8 mouse cellular contexts compared by ENCODE assay signal in the genomic region with DNA sequence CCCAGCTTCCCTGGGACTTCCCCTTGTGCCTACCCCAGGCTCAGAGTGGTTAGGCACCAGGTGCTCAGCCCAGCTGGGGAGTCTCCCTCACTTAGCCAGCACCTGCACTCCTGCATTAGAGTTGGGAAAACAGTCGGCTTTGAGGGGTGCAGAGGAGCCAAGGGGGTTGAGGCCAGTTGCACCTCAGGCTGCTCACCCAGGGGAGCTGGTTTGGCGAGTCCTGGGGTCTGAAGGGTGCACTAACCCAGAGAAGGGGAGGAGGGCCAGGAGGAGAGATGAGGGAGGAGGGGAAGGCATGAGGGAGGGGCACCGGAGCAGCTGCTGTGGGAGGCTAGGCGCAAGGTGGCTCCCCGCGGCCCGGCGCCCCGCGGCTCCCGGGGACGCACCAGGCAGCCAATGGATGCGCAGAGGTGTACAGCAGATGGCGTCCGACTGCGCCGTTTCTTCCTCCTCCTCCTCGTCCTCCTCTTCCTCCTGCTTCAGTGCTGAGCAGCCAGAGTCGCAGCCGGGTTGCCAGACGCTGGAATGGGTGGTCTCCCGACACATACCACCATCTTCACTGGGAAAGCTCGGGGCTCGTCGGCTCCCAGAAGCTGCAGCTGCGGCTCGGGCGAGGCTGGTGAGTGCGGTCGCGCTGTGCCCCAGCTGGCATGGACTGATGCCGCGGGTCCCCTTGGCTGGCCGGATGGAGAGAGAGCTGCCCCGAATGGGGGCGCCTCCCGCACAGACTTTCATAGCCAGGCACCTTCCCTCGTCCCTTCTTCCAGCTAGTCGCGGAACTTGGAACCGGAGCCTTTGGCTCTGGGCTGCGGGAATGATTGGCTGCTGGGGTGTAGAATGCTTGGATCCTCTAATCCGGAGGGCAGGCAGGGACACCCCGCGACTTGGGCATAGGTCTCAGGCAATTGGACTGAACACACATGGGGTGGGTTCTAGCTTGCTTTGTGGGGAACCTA. TPM values are rescaled to one million over a fixed set of nuclear protein-coding genes. Genes with fewer than 3 reads are reported as not detected.
DNase-seq lines count a peak whose midpoint lies in the region; ATAC-seq and TF ChIP-seq lines count a peak whose summit lies in the region.

A gene (plus strand): TSS at position 321 of the 956 bp plus-strand sequence.

- peak within 1 kb of the TSS; percentile 68 for H3K4me2 ChIP-seq in hindbrain, postnatal 0 days (ENCODE audit: low read depth, low read length)
- H3K4me2 ChIP-seq in liver, embryonic 11.5 days: peak within 1 kb of the TSS; percentile 59

- no peaks in the 10 kb centered on the region for H3K4me1 ChIP-seq in ES-Bruce4 (ENCODE audit: control insufficient read depth, insufficient read depth, low read length)
- peaks cover 14% of the 10 kb centered on the region; the same call in 1 of the 2 replicates for H3K4me1 ChIP-seq in forebrain, embryonic 10.5 days
- H3K4me1 ChIP-seq in hindbrain, postnatal 0 days (ENCODE audit: insufficient read depth, low read length): peaks cover 3% of the 10 kb centered on the region; the same call in 1 of the 2 replicates
- H3K4me1 ChIP-seq in liver, embryonic 11.5 days (replicated peaks; ENCODE audit: control insufficient read depth, insufficient read depth, low read length): no peaks in the 10 kb centered on the region

- no peaks in the 10 kb centered on the region for H3K9me3 ChIP-seq in ES-Bruce4 (replicated peaks; ENCODE audit: control insufficient read depth, insufficient read depth, low read length, poor library complexity, severe bottlenecking)
- H3K9me3 ChIP-seq in forebrain, embryonic 10.5 days: no peaks in the 10 kb centered on the region
- no peaks in the 10 kb centered on the region for H3K9me3 ChIP-seq in hindbrain, postnatal 0 days (ENCODE audit: low read length)
- H3K9me3 ChIP-seq in liver, embryonic 11.5 days (ENCODE audit: control insufficient read depth, low read length): no peaks in the 10 kb centered on the region

- TF ChIP-seq EP300 in ES-Bruce4 (IDR thresholded peaks at IDR 0.05; ENCODE audit: insufficient read depth, low read depth, low read length): no peak

- no peak within 1 kb of the TSS for H3K27ac ChIP-seq in ES-Bruce4 (ENCODE audit: insufficient read depth, low read length)
- peak within 1 kb of the TSS; percentile 75 for H3K27ac ChIP-seq in forebrain, embryonic 10.5 days
- H3K27ac ChIP-seq in hindbrain, postnatal 0 days: peak within 1 kb of the TSS; percentile 5; the same call in 1 of the 2 replicates
- no peak within 1 kb of the TSS for H3K27ac ChIP-seq in liver, embryonic 11.5 days (ENCODE audit: low read depth, low read length)

- H3K4me3 ChIP-seq in ES-Bruce4 (ENCODE audit: low read depth, low read length): peak within 1 kb of the TSS; percentile 68
- H3K4me3 ChIP-seq in forebrain, embryonic 10.5 days: peak within 1 kb of the TSS; percentile 67
- peak within 1 kb of the TSS; percentile 49 for H3K4me3 ChIP-seq in hindbrain, postnatal 0 days (ENCODE audit: low read length)
- peak within 1 kb of the TSS; percentile 38 for H3K4me3 ChIP-seq in liver, embryonic 11.5 days (ENCODE audit: low read depth, low read length)

- WGBS in forebrain, embryonic 10.5 days: 1% methylated on average over 44 of the region's 45 CpGs
- under 1% methylated on average over 42 of the region's 45 CpGs for WGBS in hindbrain, postnatal 0 days
- whole genome bisulfite sequencing in liver, embryonic 11.5 days: 3% methylated on average over 44 of the region's 45 CpGs

- DNase-seq in adrenal gland, postnatal 25 days: peak; percentile 2
- DNase-seq in adrenal gland, postnatal 4 days (ENCODE audit: low spot score in 2 of 2): no peak
- peak; percentile 46 for DNase-seq in forebrain, embryonic 10.5 days (ENCODE audit: extremely low spot score, low spot score)
- peak; percentile 58 for DNase-seq in hindbrain, postnatal 0 days (ENCODE audit: low spot score)
- DNase-seq in liver, embryonic 11.5 days (ENCODE audit: low spot score): peak; percentile 33
- DNase-seq in right cerebral cortex, postnatal 25 days: peak; percentile 50

- no peaks in the 10 kb centered on the region for H3K36me3 ChIP-seq in ES-Bruce4 (ENCODE audit: control insufficient read depth, insufficient read depth, low read length, poor library complexity, severe bottlenecking)
- H3K36me3 ChIP-seq in forebrain, embryonic 10.5 days (replicated peaks): no peaks in the 10 kb centered on the region
- no peaks in the 10 kb centered on the region for H3K36me3 ChIP-seq in hindbrain, postnatal 0 days (ENCODE audit: insufficient read depth, low read length)
- no peaks in the 10 kb centered on the region for H3K36me3 ChIP-seq in liver, embryonic 11.5 days (ENCODE audit: control insufficient read depth, insufficient read depth, low read length)

- peak; percentile 83 for ATAC-seq in hindbrain, postnatal 0 days
- no peak for ATAC-seq in liver, embryonic 11.5 days (replicated peaks; ENCODE audit: low FRiP score)
- ATAC-seq in megakaryocyte, adult 5-6 weeks (ENCODE audit: poor library complexity, severe bottlenecking): no peak

- H3K9ac ChIP-seq in ES-Bruce4 (ENCODE audit: low read depth, poor library complexity, severe bottlenecking): no peak within 1 kb of the TSS
- H3K9ac ChIP-seq in hindbrain, postnatal 0 days (replicated peaks; ENCODE audit: low read length): peak within 1 kb of the TSS; percentile 49
- H3K9ac ChIP-seq in liver, embryonic 11.5 days (ENCODE audit: low read depth, low read length): no peak within 1 kb of the TSS

- peaks cover 4% of the 10 kb centered on the region for H3K27me3 ChIP-seq in ES-Bruce4 (ENCODE audit: control insufficient read depth, insufficient read depth, low read length, poor library complexity, severe bottlenecking)
- H3K27me3 ChIP-seq in forebrain, embryonic 10.5 days (ENCODE audit: poor library complexity, severe bottlenecking): peaks cover 36% of the 10 kb centered on the region
- H3K27me3 ChIP-seq in hindbrain, postnatal 0 days (ENCODE audit: insufficient read depth, low read length): no peaks in the 10 kb centered on the region
- peaks cover 18% of the 10 kb centered on the region for H3K27me3 ChIP-seq in liver, embryonic 11.5 days (replicated peaks; ENCODE audit: control insufficient read depth, insufficient read depth, low read length)

- peak; percentile 2 for TF ChIP-seq CTCF in ES-Bruce4 (IDR thresholded peaks at IDR 0.05; ENCODE audit: low read depth, low read length)
- TF ChIP-seq CTCF in hindbrain, postnatal 0 days (IDR thresholded peaks at IDR 0.05; ENCODE audit: low read depth): peak; percentile 21; the same call in 1 of the 2 replicates

- TF ChIP-seq POLR2A in ES-Bruce4 (IDR thresholded peaks at IDR 0.05; ENCODE audit: insufficient read depth, low read length): no peak

RNA-seq across cellular contexts. Expression of the gene that starts here (rescaled TPM):
- total RNA-seq in adrenal gland, postnatal 25 days (2021): 0.76 and 1.8 TPM in 2 replicates
- 1 to 10 TPM; 1.2 to 1.6 TPM for total RNA-seq in adrenal gland, postnatal 4 days (2021)
- 0.18 TPM in 1 of 2 replicates, not detected in the other for polyA plus RNA-seq in ES-Bruce4 (2011; ENCODE audit: insufficient read depth, insufficient read length, low read depth, missing spikeins)
- 1.3 and 1.5 TPM in 2 replicates for polyA plus RNA-seq in forebrain, embryonic 10.5 days (2016; fragmentation: Nextera tagmentation; extraction: Ambion mirVana)
- total RNA-seq in hindbrain, postnatal 0 days (2014; rRNA removed): 18.4 and 19.7 TPM in 2 replicates
- polyA plus RNA-seq in hindbrain, postnatal 0 days (2015; fragmentation: Nextera tagmentation; extraction: Ambion mirVana): 9.5 and 10.1 TPM in 2 replicates
- 0.82 and 1.5 TPM in 2 replicates for polyA plus RNA-seq in liver, embryonic 11.5 days (2014; fragmentation: Nextera tagmentation; extraction: Ambion mirVana)
- total RNA-seq in megakaryocyte, adult 5-6 weeks (2015): not detected in 2 replicates
- 0.95 TPM in 1 of 2 replicates, not detected in the other for total RNA-seq in megakaryocyte, adult 5-6 weeks (2017)

Comparison
In these comparisons a context has a peak if more than half of its experiments do, and no peak if none do; other contexts are left out.
1. DNase-seq: peak in adrenal gland, postnatal 25 days (single experiment), forebrain, embryonic 10.5 days (single experiment), hindbrain, postnatal 0 days (single experiment), liver, embryonic 11.5 days (single experiment) and right cerebral cortex, postnatal 25 days (single experiment); none in adrenal gland, postnatal 4 days (0 of 2).
2. H3K27ac ChIP-seq: peak in forebrain, embryonic 10.5 days (single experiment) and hindbrain, postnatal 0 days (single experiment); none in ES-Bruce4 (single experiment) and liver, embryonic 11.5 days (single experiment).
3. Peak in every context shown above with its lines, with median percentiles within 50 percentile points of each other: H3K4me3 ChIP-seq.